Mouse (Mus musculus) frontal cortex, postnatal 25 days (tissue): Measurements from ENCODE around the gene Tbx22.

ENCODE experiments used
- DNase-seq, 2 experiments: peaks; one replicate each; pipeline ENCODE4 v3.0.0; 2022; ENCODE audit warnings: low spot score in 2 of 2

The Tbx22 gene

GRCm38 (mm10) chrX:107667664-107668063 lies at the start of gene Tbx22:
TSS of gene Tbx22 (plus strand) at chrX:107667964.
- no peak for DNase-seq

- DNase-seq = no peak
These were observed 913 bp downstream of the Tbx22 start for GRCm38 (mm10) chrX:107668677-107669076.

GRCm38 (mm10) chrX:107679203-107679602 lies 11.4 kb downstream of the Tbx22 start:
- DNase-seq = no peak

GRCm38 (mm10) chrX:107708584-107708983 lies 40.8 kb downstream of the Tbx22 start:
- DNase-seq = no peak

- no peak for DNase-seq
These were observed 55.8 kb downstream of the Tbx22 start for GRCm38 (mm10) chrX:107723541-107723940.
